Mouse (Mus musculus): ENCODE measurements around the gene Pla2g2d. TPM values are rescaled to one million over a fixed set of nuclear protein-coding genes. Genes with fewer than 3 reads are reported as not detected.

Gene Pla2g2d
- total and polyA plus RNA-seq, 3 experiments = 0.26 to 2.7 (median 0.55) TPM

DNA sequence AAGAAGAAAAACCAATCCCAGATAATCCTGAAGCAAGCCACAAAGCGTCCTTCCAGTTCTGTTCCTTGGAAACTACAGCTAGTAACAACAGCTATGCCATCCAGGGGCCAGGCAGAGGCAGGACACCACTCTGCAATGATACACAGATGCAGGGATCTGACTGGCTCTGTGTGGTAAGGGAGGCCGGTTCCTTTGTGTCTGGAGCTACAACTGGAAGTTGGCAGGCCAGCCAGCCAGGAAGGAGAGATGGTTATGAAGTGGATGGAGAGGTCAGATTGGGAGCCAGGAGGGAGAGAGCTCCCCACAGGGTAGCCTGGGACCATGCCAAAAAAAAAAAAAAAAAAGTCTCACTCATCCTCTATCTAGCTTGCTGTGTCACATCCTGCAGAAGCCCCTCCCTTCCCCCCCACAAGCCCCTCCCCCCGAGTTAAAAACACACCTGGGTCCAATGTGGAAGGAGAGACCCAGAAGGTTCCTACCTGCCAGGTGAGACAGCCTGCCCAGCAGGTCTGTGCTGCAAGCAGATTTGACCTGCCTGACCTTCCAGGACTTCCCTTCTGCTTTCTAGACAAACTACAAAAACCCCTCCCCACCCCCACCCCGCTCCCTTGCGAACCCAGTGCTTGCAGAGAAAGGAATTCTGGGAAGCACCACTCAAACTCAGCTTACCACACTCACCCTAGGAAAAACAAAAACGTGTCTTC is 21.1 kb downstream of the Pla2g2d start:
- Histone ChIP-seq H3K27ac (no peak overlapping the region), H3K79me2 (replicated peaks; ENCODE audit: control insufficient read depth, insufficient read depth, low read length) (no peaks in the 10 kb centered on the region)
- 30% methylated on average over 6 of the region's 6 CpGs for WGBS

GRCm38 (mm10) chr4:138797217-138797570 is 21.7 kb downstream of the Pla2g2d start:
- no peak for DNase-seq

More for the DNA sequence above, 21.1 kb downstream of the Pla2g2d start:
- TF ChIP-seq POLR2A (IDR thresholded peaks at IDR 0.05; ENCODE audit: insufficient read depth, low read depth, low read length) (no peak), CTCF (IDR thresholded peaks at IDR 0.05) (no peak), EP300 (IDR thresholded peaks at IDR 0.05; ENCODE audit: insufficient read depth, low read depth, low read length) (no peak)
- Histone ChIP-seq H3K4me3 (no peak overlapping the region), H3K27me3 (ENCODE audit: control insufficient read depth, insufficient read depth, low read length) (no peaks in the 10 kb centered on the region), H3K36me3 (ENCODE audit: control insufficient read depth, insufficient read depth, low read length) (no peaks in the 10 kb centered on the region), H3K9ac (ENCODE audit: low read depth, low read length) (no peak overlapping the region), H3K4me1 (ENCODE audit: control insufficient read depth, insufficient read depth, low read length) (no peaks in the 10 kb centered on the region)
- DNase-seq = no peak
- intact Hi-C loops (cut with DNase I) = no loop called here

GRCm38 (mm10) chr4:138800134-138800744 is 24.7 kb downstream of the Pla2g2d start:
- TF ChIP-seq CTCF (IDR thresholded peaks at IDR 0.05) = no peak
- no peak overlapping the region for H3K4me3 ChIP-seq
- WGBS = 36% methylated on average over 12 of the region's 12 CpGs
- no peak overlapping the region for H3K9ac ChIP-seq (ENCODE audit: low read depth, low read length)
- H3K27me3 ChIP-seq (ENCODE audit: control insufficient read depth, insufficient read depth, low read length) = no peaks in the 10 kb centered on the region
- no peak overlapping the region for H3K27ac ChIP-seq
- H3K4me1 ChIP-seq (ENCODE audit: control insufficient read depth, insufficient read depth, low read length) = no peaks in the 10 kb centered on the region
- DNase-seq = no peak
- intact Hi-C loops (cut with DNase I) = no loop called here
- no peaks in the 10 kb centered on the region for H3K36me3 ChIP-seq (ENCODE audit: control insufficient read depth, insufficient read depth, low read length)
- H3K79me2 ChIP-seq (replicated peaks; ENCODE audit: control insufficient read depth, insufficient read depth, low read length) = no peaks in the 10 kb centered on the region

More at GRCm38 (mm10) chr4:138797217-138797570, 21.7 kb downstream of the Pla2g2d start:
- WGBS = 60% methylated on average over 4 of the region's 4 CpGs
- no peak overlapping the region for H3K27ac ChIP-seq
- H3K4me1 ChIP-seq (ENCODE audit: control insufficient read depth, insufficient read depth, low read length) = no peaks in the 10 kb centered on the region
- H3K79me2 ChIP-seq (replicated peaks; ENCODE audit: control insufficient read depth, insufficient read depth, low read length) = no peaks in the 10 kb centered on the region
- no peak overlapping the region for H3K9ac ChIP-seq (ENCODE audit: low read depth, low read length)
- no peaks in the 10 kb centered on the region for H3K27me3 ChIP-seq (ENCODE audit: control insufficient read depth, insufficient read depth, low read length)
- no peak overlapping the region for H3K4me3 ChIP-seq
- no peaks in the 10 kb centered on the region for H3K36me3 ChIP-seq (ENCODE audit: control insufficient read depth, insufficient read depth, low read length)
- no peak for TF ChIP-seq CTCF (IDR thresholded peaks at IDR 0.05)
- intact Hi-C loops (cut with DNase I) = no loop called here

DNA sequence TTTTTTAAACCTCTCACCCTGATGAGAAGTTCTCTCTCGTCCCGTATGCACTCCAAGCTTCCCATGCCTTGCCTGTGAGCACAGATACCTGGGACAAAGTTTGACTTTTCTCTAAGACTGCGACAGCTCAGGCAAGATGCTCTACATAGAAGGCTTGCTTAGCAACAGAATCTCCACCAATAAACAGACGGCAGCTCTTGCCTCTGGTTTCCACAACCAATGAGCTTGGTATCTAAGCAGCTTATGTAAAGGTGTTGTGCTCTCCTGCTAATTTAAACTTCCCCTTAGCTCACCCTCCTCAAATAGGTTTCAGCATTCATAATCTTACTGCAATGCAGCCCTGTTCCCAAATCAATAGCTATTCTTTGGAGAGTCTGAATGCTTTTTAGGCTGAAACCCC is 26.1 kb downstream of the Pla2g2d start:
- H3K79me2 ChIP-seq (replicated peaks; ENCODE audit: control insufficient read depth, insufficient read depth, low read length) = no peaks in the 10 kb centered on the region

DNA sequence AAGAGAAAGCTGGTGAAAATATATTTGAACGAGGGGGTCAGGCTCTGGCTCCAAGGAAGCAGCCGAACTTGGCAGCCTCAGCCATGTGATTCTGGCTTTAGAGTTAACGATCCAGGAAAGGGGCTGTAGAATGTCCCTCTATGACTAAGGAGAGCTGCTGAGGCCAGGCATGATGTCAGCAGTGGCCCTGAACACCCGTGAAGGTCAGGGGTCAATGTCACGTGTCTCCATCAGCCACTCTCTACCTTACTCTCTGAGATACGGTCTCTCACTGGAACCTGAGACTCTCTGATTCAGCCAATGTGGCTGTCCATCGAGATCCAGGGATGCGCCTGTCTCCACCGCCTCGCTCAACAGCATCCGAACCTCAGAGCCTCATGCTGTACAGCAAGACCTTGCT is 27.4 kb downstream of the Pla2g2d start:
- TF ChIP-seq CTCF (IDR thresholded peaks at IDR 0.05) (no peak), EP300 (IDR thresholded peaks at IDR 0.05; ENCODE audit: insufficient read depth, low read depth, low read length) (no peak), POLR2A (IDR thresholded peaks at IDR 0.05; ENCODE audit: insufficient read depth, low read depth, low read length) (no peak)
- intact Hi-C loops (cut with DNase I) = no loop called here

More for the DNA sequence above, 26.1 kb downstream of the Pla2g2d start:
- no peaks in the 10 kb centered on the region for H3K36me3 ChIP-seq (ENCODE audit: control insufficient read depth, insufficient read depth, low read length)
- intact Hi-C loops (cut with DNase I) = no loop called here
- no peaks in the 10 kb centered on the region for H3K27me3 ChIP-seq (ENCODE audit: control insufficient read depth, insufficient read depth, low read length)
- no peak for DNase-seq
- no peak overlapping the region for H3K9ac ChIP-seq (ENCODE audit: low read depth, low read length)
- 88% methylated on average over 4 of the region's 4 CpGs for WGBS
- no peak overlapping the region for H3K27ac ChIP-seq
- no peaks in the 10 kb centered on the region for H3K4me1 ChIP-seq (ENCODE audit: control insufficient read depth, insufficient read depth, low read length)
- no peak overlapping the region for H3K4me3 ChIP-seq
- no peak for TF ChIP-seq EP300 (IDR thresholded peaks at IDR 0.05; ENCODE audit: insufficient read depth, low read depth, low read length)
- no peak for TF ChIP-seq POLR2A (IDR thresholded peaks at IDR 0.05; ENCODE audit: insufficient read depth, low read depth, low read length)
- no peak for TF ChIP-seq CTCF (IDR thresholded peaks at IDR 0.05)

GRCm38 (mm10) chr4:138805248-138805647 is 29.7 kb downstream of the Pla2g2d start:
- Histone ChIP-seq H3K9ac (ENCODE audit: low read depth, low read length) (no peak overlapping the region), H3K27ac (no peak overlapping the region), H3K79me2 (replicated peaks; ENCODE audit: control insufficient read depth, insufficient read depth, low read length) (no peaks in the 10 kb centered on the region), H3K36me3 (ENCODE audit: control insufficient read depth, insufficient read depth, low read length) (no peaks in the 10 kb centered on the region), H3K4me1 (ENCODE audit: control insufficient read depth, insufficient read depth, low read length) (no peaks in the 10 kb centered on the region; the same call in 1 of the 2 replicates), H3K4me3 (no peak overlapping the region), H3K27me3 (ENCODE audit: control insufficient read depth, insufficient read depth, low read length) (no peaks in the 10 kb centered on the region)
- WGBS = 82% methylated on average over 8 of the region's 8 CpGs
- intact Hi-C loops (cut with DNase I) = no loop called here
- TF ChIP-seq POLR2A (IDR thresholded peaks at IDR 0.05; ENCODE audit: insufficient read depth, low read depth, low read length) (no peak), CTCF (IDR thresholded peaks at IDR 0.05) (no peak), EP300 (IDR thresholded peaks at IDR 0.05; ENCODE audit: insufficient read depth, low read depth, low read length) (no peak)
- DNase-seq = no peak

More for the DNA sequence above, 27.4 kb downstream of the Pla2g2d start:
- Histone ChIP-seq H3K4me3 (no peak overlapping the region), H3K27me3 (ENCODE audit: control insufficient read depth, insufficient read depth, low read length) (no peaks in the 10 kb centered on the region), H3K4me1 (ENCODE audit: control insufficient read depth, insufficient read depth, low read length) (no peaks in the 10 kb centered on the region; the same call in 1 of the 2 replicates), H3K9ac (ENCODE audit: low read depth, low read length) (no peak overlapping the region), H3K27ac (no peak overlapping the region), H3K79me2 (replicated peaks; ENCODE audit: control insufficient read depth, insufficient read depth, low read length) (no peaks in the 10 kb centered on the region), H3K36me3 (ENCODE audit: control insufficient read depth, insufficient read depth, low read length) (no peaks in the 10 kb centered on the region)
- DNase-seq = no peak
- 87% methylated on average over 11 of the region's 11 CpGs for WGBS

All from heart, adult 2 months (tissue).